ENCODE assay signal across 8 mouse cellular contexts in genomic region chr11:46275302-46275701, GRCm38 (mm10). TPM values are rescaled to one million over a fixed set of nuclear protein-coding genes. Genes with fewer than 3 reads are reported as not detected.
DNase-seq lines count a peak whose midpoint lies in the region; ATAC-seq and TF ChIP-seq lines count a peak whose summit lies in the region.

No protein-coding gene starts in this region.

- ATAC-seq in limb, embryonic 12.5 days (ENCODE audit: insufficient number of reproducible peaks, insufficient read depth, low FRiP score, low TSS enrichment, low read depth): 0 out of 2 replicates have a peak, but pooled peaks have one; percentile 69
- ATAC-seq in midbrain, postnatal 0 days (ENCODE audit: low FRiP score): peak; percentile 82

- no peak overlapping the region for H3K4me3 ChIP-seq in limb, embryonic 12.5 days (replicated peaks)
- H3K4me3 ChIP-seq in midbrain, postnatal 0 days (ENCODE audit: low read depth, low read length): no peak overlapping the region
- H3K4me3 ChIP-seq in spleen, adult 2 months (ENCODE audit: extremely low read depth, insufficient read depth, insufficient read length): no peak overlapping the region

- H3K27me3 ChIP-seq in limb, embryonic 12.5 days: 0 out of 2 replicates have a peak, but pooled peaks cover 6% of the 10 kb centered on the region
- no peaks in the 10 kb centered on the region for H3K27me3 ChIP-seq in midbrain, postnatal 0 days (ENCODE audit: insufficient read depth, low read length)
- no peaks in the 10 kb centered on the region for H3K27me3 ChIP-seq in spleen, adult 2 months (ENCODE audit: control insufficient read depth, insufficient read depth, low read length)

- TF ChIP-seq CTCF in midbrain, postnatal 0 days (IDR thresholded peaks at IDR 0.05): peak; percentile 85
- TF ChIP-seq CTCF in spleen, adult 2 months (IDR thresholded peaks at IDR 0.05; ENCODE audit: extremely low read depth, insufficient read depth, insufficient read length, insufficient replicate concordance): peak; percentile 89; the same call in 1 of the 2 replicates

- 11% methylated on average over 6 of the region's 6 CpGs for WGBS in limb, embryonic 12.5 days
- WGBS in midbrain, postnatal 0 days: 10% methylated on average over 6 of the region's 6 CpGs
- 4% methylated on average over 6 of the region's 6 CpGs for WGBS in spleen, adult 2 months

- DNase-seq in heart, adult 18-20 months: peak; percentile 62 to 81
- no peak for DNase-seq in heart, postnatal 25 days (ENCODE audit: low spot score)
- peak; percentile 86 for DNase-seq in embryo, embryonic 10.5 days (ENCODE audit: low spot score)
- peak; percentile 32 to 51 for DNase-seq in gastrocnemius, postnatal 36 days
- DNase-seq in kidney, adult 18-20 months: peak; percentile 79
- peak; percentile 82 for DNase-seq in midbrain, postnatal 0 days (ENCODE audit: low spot score)
- peak; percentile 78 to 87 for DNase-seq in spleen, adult 2 months (ENCODE audit: low read depth in 1 of 2, low spot score in 2 of 2)

- H3K9me3 ChIP-seq in limb, embryonic 12.5 days: no peaks in the 10 kb centered on the region
- H3K9me3 ChIP-seq in midbrain, postnatal 0 days (ENCODE audit: low read length): no peaks in the 10 kb centered on the region

- TF ChIP-seq POLR2A in spleen, adult 2 months (IDR thresholded peaks at IDR 0.05; ENCODE audit: low read depth, low read length): no peak

- no peak overlapping the region for H3K4me2 ChIP-seq in limb, embryonic 12.5 days
- no peak overlapping the region for H3K4me2 ChIP-seq in midbrain, postnatal 0 days (ENCODE audit: low read depth, low read length, poor library complexity, severe bottlenecking)

- no peaks in the 10 kb centered on the region for H3K4me1 ChIP-seq in limb, embryonic 12.5 days (replicated peaks)
- H3K4me1 ChIP-seq in midbrain, postnatal 0 days (ENCODE audit: insufficient read depth, low read length): no peaks in the 10 kb centered on the region
- no peaks in the 10 kb centered on the region; the same call in 1 of the 2 replicates for H3K4me1 ChIP-seq in spleen, adult 2 months (ENCODE audit: control insufficient read depth, insufficient read depth, insufficient read length)

- H3K9ac ChIP-seq in limb, embryonic 12.5 days (replicated peaks): no peak overlapping the region
- no peak overlapping the region for H3K9ac ChIP-seq in midbrain, postnatal 0 days (replicated peaks; ENCODE audit: low read length, poor library complexity, severe bottlenecking)

- intact Hi-C loops in heart, postnatal 25 days (cut with DNase I): loop anchor here (5.0 kb wide), 1 partner anchor 37 kb away; the partner anchor contains the start of gene Cyfip2
- intact Hi-C loops in gastrocnemius, postnatal 36 days (cut with DNase I): no loop called here

- peaks cover 63% of the 10 kb centered on the region for H3K36me3 ChIP-seq in limb, embryonic 12.5 days
- H3K36me3 ChIP-seq in midbrain, postnatal 0 days (ENCODE audit: insufficient read depth, low read length): peaks cover 87% of the 10 kb centered on the region
- H3K36me3 ChIP-seq in spleen, adult 2 months (ENCODE audit: control insufficient read depth, insufficient read depth, low read length): peaks cover 59% of the 10 kb centered on the region

- H3K27ac ChIP-seq in limb, embryonic 12.5 days: no peak overlapping the region
- no peak overlapping the region for H3K27ac ChIP-seq in midbrain, postnatal 0 days (ENCODE audit: low read depth, low read length)
- no peak overlapping the region; the same call in 1 of the 2 replicates for H3K27ac ChIP-seq in spleen, adult 2 months (ENCODE audit: insufficient read depth, low read length)

RNA-seq across cellular contexts. Expression of gene Cyfip2, which starts 37.4 kb away (rescaled TPM):
- total RNA-seq in heart, adult 18-20 months (2021): 10 to 100 TPM; 52.3 to 58.6 TPM
- 10 to 100 TPM; 54.1 to 55.3 TPM for total RNA-seq in heart, postnatal 25 days (2021)
- 1 to 10 TPM; 1.5 to 1.7 TPM for total RNA-seq in gastrocnemius, postnatal 36 days (2021)
- polyA plus RNA-seq in limb, embryonic 12.5 days (2016; fragmentation: Nextera tagmentation; extraction: Ambion mirVana): 18.3 and 19.9 TPM in 2 replicates
- total RNA-seq in midbrain, postnatal 0 days (2014; rRNA removed): 133 and 141 TPM in 2 replicates
- polyA plus RNA-seq in midbrain, postnatal 0 days (2015; fragmentation: Nextera tagmentation; extraction: Ambion mirVana): 79.4 and 83.7 TPM in 2 replicates
- polyA plus RNA-seq in spleen, adult 2 months (2012; rRNA removed): 41.4 and 43.1 TPM in 2 replicates

RNA-seq across cellular contexts. Expression of gene Fndc9, which starts 40.0 kb away (rescaled TPM):
- total RNA-seq in heart, adult 18-20 months (2021): not detected
- not detected for total RNA-seq in heart, postnatal 25 days (2021)
- not detected for total RNA-seq in gastrocnemius, postnatal 36 days (2021)
- 0.20 and 0.26 TPM in 2 replicates for polyA plus RNA-seq in limb, embryonic 12.5 days (2016; fragmentation: Nextera tagmentation; extraction: Ambion mirVana)
- total RNA-seq in midbrain, postnatal 0 days (2014; rRNA removed): 11.8 and 12.2 TPM in 2 replicates
- polyA plus RNA-seq in midbrain, postnatal 0 days (2015; fragmentation: Nextera tagmentation; extraction: Ambion mirVana): 18.9 and 20.8 TPM in 2 replicates
- polyA plus RNA-seq in spleen, adult 2 months (2012; rRNA removed): not detected in 2 replicates

Comparison
In these comparisons a context has a peak if more than half of its experiments do, and no peak if none do; other contexts are left out.
1. RNA of gene Cyfip2, which starts 37.4 kb away (total RNA-seq): 133 to 141 TPM in midbrain, postnatal 0 days, 52.3 to 58.6 TPM in heart, adult 18-20 months and 54.1 to 55.3 TPM in heart, postnatal 25 days; 1.5 to 1.7 TPM in gastrocnemius, postnatal 36 days; every median in the first group is over 10 times any median in the second.
2. RNA of gene Fndc9, which starts 40.0 kb away (total RNA-seq): 11.8 to 12.2 TPM in midbrain, postnatal 0 days; not detected in heart, adult 18-20 months, not detected in heart, postnatal 25 days and not detected in gastrocnemius, postnatal 36 days; every median in the first group is over 10 times any median in the second.